Mouse (Mus musculus) kidney, embryonic 14.5 days (tissue): ENCODE results near the gene Hsd17b13. TPM values are rescaled to one million over a fixed set of nuclear protein-coding genes. Genes with fewer than 3 reads are reported as not detected.
"Not testable (repeated sequence)": the region's sequence is repeated elsewhere in the genome, so short reads cannot be mapped to it uniquely, and the experiment has no call there.

Experiments
- ATAC-seq: fragments of 200-750 bp; cut with Nextera tagmentation; 2 replicates; pipeline ENCODE4 v1.8.0; 2017; ENCODE audit warnings: moderate number of reproducible peaks, mild to moderate bottlenecking, moderate TSS enrichment, moderate library complexity; ENCODE audit not compliant: low FRiP score, low TSS enrichment
- H3K27ac ChIP-seq: fragments of 300-500 bp; sonication (generic); 2 replicates; pipeline ENCODE4 v1.5.1; 2014; ENCODE audit warnings: low read depth, mild to moderate bottlenecking, low read length, moderate library complexity, mixed read lengths
- H3K27me3 ChIP-seq: fragments of 300-500 bp; sonication (generic); 2 replicates; pipeline ENCODE4 v1.6.1; 2014; ENCODE audit warnings: mild to moderate bottlenecking, low read length; ENCODE audit not compliant: control insufficient read depth, insufficient read depth
- H3K36me3 ChIP-seq: fragments of 300-500 bp; sonication (generic); 2 replicates; pipeline ENCODE4 v1.6.1; 2014; ENCODE audit warnings: low read length, mixed read lengths; ENCODE audit not compliant: control insufficient read depth, insufficient read depth
- H3K4me1 ChIP-seq: fragments of 300-500 bp; sonication (generic); 2 replicates; pipeline ENCODE4 v1.6.1; 2014; ENCODE audit warnings: low read length, mixed read lengths; ENCODE audit not compliant: control insufficient read depth, insufficient read depth
- H3K4me2 ChIP-seq: fragments of 300-500 bp; sonication (generic); replicated peaks from 2 replicates; pipeline ENCODE4 v1.6.1; 2014; ENCODE audit warnings: low read depth, mild to moderate bottlenecking, low read length
- H3K4me3 ChIP-seq: fragments of 300-500 bp; sonication (generic); 2 replicates; pipeline ENCODE4 v1.5.1; 2014; ENCODE audit warnings: mild to moderate bottlenecking, low read length
- H3K9ac ChIP-seq: fragments of 300-500 bp; sonication (generic); 2 replicates; pipeline ENCODE4 v1.6.1; 2014; ENCODE audit warnings: low read depth, mild to moderate bottlenecking, low read length, moderate library complexity
- H3K9me3 ChIP-seq: fragments of 300-500 bp; sonication (generic); 2 replicates; pipeline ENCODE4 v1.6.1; 2016; ENCODE audit warnings: low read length; ENCODE audit not compliant: control insufficient read depth
- WGBS: fragments of 180-500 bp; shearing (Covaris S2); extraction: QIAGEN DNeasy Blood & Tissue Kit; methylation state at CpG from one replicate; pipeline ENCODE4 v1.1.7; 2014; 5-methylcytosine and 5-hydroxymethylcytosine counted together
- polyA plus RNA-seq: library from polyadenylated mRNA; unstranded; fragments of >200 nt; fragmentation: Nextera tagmentation; extraction: Ambion mirVana; gene quantifications from 2 replicates; pipeline ENCODE4 v1.2.1, GENCODE M21; 2014

The Hsd17b13 gene
- 0.23 TPM in 1 of 2 replicates, not detected in the other for polyA plus RNA-seq

DNA sequence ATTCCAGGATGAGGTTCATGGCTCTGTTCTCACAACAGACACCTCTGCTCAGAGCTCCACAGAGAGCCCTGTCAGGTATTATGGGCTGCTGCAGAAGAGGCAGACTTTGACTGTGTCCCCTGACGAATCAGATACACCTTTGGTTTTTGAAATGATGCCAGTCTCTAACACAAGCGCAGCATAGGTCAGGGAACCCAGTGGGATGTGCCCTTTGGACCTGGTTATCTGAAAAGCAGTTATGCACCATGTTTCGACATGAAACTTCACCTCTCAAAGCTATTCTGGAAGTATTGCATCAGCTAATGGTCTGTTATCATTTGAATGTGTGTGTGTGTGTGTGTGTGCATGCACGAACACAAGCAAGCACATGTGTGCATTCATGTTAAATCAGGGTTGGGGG lies at the start of gene Hsd17b13:
Gene Hsd17b13, minus strand, starts transcription at position 114 of the 400 bp plus-strand sequence.
- WGBS = 81% methylated on average over 4 of the region's 4 CpGs
- Histone ChIP-seq H3K36me3 (no peaks in the 10 kb centered on the region), H3K4me2 (no peak within 1 kb of the TSS), H3K4me1 (no peaks in the 10 kb centered on the region), H3K4me3 (no peak within 1 kb of the TSS), H3K9ac (no peak within 1 kb of the TSS), H3K9me3 (no peaks in the 10 kb centered on the region), H3K27me3 (no peaks in the 10 kb centered on the region), H3K27ac (no peak within 1 kb of the TSS)
- ATAC-seq = no peak

DNA sequence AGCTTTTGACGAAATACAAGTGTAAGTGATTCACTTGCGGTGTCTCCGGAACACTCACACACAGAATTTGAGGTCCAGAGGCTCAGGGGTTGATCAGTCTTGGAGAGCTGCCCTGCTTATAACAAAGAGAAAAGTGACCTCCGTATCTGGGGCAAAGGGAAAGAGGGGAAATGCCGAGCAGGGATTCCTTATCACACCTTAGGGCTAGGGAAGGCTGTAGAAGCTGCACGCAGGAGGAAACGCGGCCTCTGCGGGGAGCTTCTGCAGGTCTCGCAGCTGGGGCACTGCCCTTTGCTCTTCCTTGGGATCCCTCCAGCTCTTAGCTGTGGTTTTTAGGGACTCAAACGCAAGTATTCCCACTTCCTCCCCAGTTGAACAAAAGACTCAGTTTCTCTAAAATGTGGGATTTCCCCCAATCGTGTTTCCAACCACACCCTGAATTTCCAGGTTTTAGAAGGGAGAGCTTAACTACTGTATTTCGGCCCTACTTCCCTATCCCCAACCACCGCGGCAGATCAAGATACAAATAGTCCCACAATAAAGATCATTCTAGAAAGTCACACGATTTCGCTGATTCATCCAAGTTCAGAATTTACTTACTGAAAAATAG lies 48.1 kb upstream of the Hsd17b13 start:
- no peak overlapping the region for H3K4me2 ChIP-seq
- H3K9me3 ChIP-seq = no peaks in the 10 kb centered on the region
- H3K4me3 ChIP-seq = no peak overlapping the region
- H3K36me3 ChIP-seq = no peaks in the 10 kb centered on the region
- H3K4me1 ChIP-seq = peaks cover 10% of the 10 kb centered on the region
- no peak overlapping the region for H3K27ac ChIP-seq
- H3K9ac ChIP-seq = no peak overlapping the region
- no peak for ATAC-seq
- WGBS = 51% methylated on average over 17 of the region's 17 CpGs
- no peaks in the 10 kb centered on the region for H3K27me3 ChIP-seq

DNA sequence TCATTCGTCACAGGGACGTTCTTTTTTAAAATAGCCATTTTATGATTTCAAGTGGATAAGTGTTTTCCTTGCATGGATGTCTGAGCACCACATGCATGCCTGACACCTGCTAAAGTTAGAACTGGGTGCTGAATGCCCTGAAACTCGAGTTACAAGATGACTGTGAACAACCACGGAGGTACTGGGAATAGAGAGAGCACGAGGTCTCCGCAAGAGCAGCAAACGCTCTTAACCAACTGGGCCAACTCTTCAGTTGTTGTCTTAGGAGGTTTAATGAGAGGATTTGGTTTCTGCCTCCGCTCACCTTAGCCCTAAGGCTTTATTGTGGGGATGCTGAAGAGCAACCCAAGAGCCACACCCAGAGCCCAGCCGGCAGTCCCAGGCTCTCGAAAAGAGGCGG lies 47.6 kb upstream of the Hsd17b13 start:
- H3K27me3 ChIP-seq = no peaks in the 10 kb centered on the region
- H3K9ac ChIP-seq = no peak overlapping the region
- H3K4me3 ChIP-seq = no peak overlapping the region
- no peak overlapping the region for H3K4me2 ChIP-seq
- no peaks in the 10 kb centered on the region for H3K36me3 ChIP-seq
- H3K9me3 ChIP-seq = no peaks in the 10 kb centered on the region
- peaks cover 10% of the 10 kb centered on the region for H3K4me1 ChIP-seq
- H3K27ac ChIP-seq = no peak overlapping the region
- ATAC-seq = no peak
- WGBS = 56% methylated on average over 11 of the region's 11 CpGs

- not testable (repeated sequence) for H3K4me3 ChIP-seq, H3K4me2 ChIP-seq, H3K27ac ChIP-seq, H3K27me3 ChIP-seq, H3K9ac ChIP-seq, H3K9me3 ChIP-seq, H3K36me3 ChIP-seq, ATAC-seq
- 71% methylated on average over 5 of the region's 5 CpGs for WGBS
- peaks cover 10% of the 10 kb centered on the region for H3K4me1 ChIP-seq
These were observed 47.0 kb upstream of the Hsd17b13 start for GRCm38 (mm10) chr5:104024193-104024592.

GRCm38 (mm10) chr5:104023289-104024020 lies 46.2 kb upstream of the Hsd17b13 start:
- no peak for ATAC-seq
- Histone ChIP-seq H3K36me3 (no peaks in the 10 kb centered on the region), H3K9ac (no peak overlapping the region), H3K4me1 (peaks cover 10% of the 10 kb centered on the region), H3K4me2 (no peak overlapping the region), H3K27ac (no peak overlapping the region), H3K4me3 (no peak overlapping the region), H3K27me3 (no peaks in the 10 kb centered on the region), H3K9me3 (no peaks in the 10 kb centered on the region)
- WGBS = 85% methylated on average over 8 of the region's 8 CpGs

GRCm38 (mm10) chr5:104022558-104022957 lies 45.3 kb upstream of the Hsd17b13 start:
- peak overlapping the region; percentile 66 for H3K9ac ChIP-seq
- peak overlapping the region; percentile 90 for H3K27ac ChIP-seq
- H3K9me3 ChIP-seq = no peaks in the 10 kb centered on the region
- H3K4me2 ChIP-seq = peak overlapping the region; percentile 60
- ATAC-seq = no peak
- H3K36me3 ChIP-seq = peaks cover 3% of the 10 kb centered on the region
- peak overlapping the region; percentile 54; the same call in 1 of the 2 replicates for H3K4me3 ChIP-seq
- no peaks in the 10 kb centered on the region for H3K27me3 ChIP-seq
- 25% methylated on average over 5 of the region's 5 CpGs for WGBS
- H3K4me1 ChIP-seq = peaks cover 10% of the 10 kb centered on the region

GRCm38 (mm10) chr5:104021597-104022378 lies 44.6 kb upstream of the Hsd17b13 start, which contains the start of gene Hsd17b11:
TSS of gene Hsd17b11 (minus strand) at chr5:104021919.
- peak; percentile 96 for ATAC-seq
- Histone ChIP-seq H3K4me2 (peak within 1 kb of the TSS; percentile 60), H3K4me3 (peak within 1 kb of the TSS; percentile 54), H3K27me3 (no peaks in the 10 kb centered on the region), H3K27ac (peak within 1 kb of the TSS; percentile 90), H3K36me3 (peaks cover 10% of the 10 kb centered on the region), H3K9me3 (no peaks in the 10 kb centered on the region), H3K9ac (peak within 1 kb of the TSS; percentile 66), H3K4me1 (peaks cover 10% of the 10 kb centered on the region)
- WGBS = under 1% methylated on average over 31 of the region's 31 CpGs

- Histone ChIP-seq H3K4me2 (no peak overlapping the region), H3K36me3 (peaks cover 8% of the 10 kb centered on the region; the same call in 1 of the 2 replicates), H3K9me3 (no peaks in the 10 kb centered on the region), H3K9ac (no peak overlapping the region), H3K4me1 (no peaks in the 10 kb centered on the region), H3K27ac (no peak overlapping the region), H3K27me3 (no peaks in the 10 kb centered on the region), H3K4me3 (no peak overlapping the region)
- ATAC-seq = no peak
These were observed 34.2 kb upstream of the Hsd17b13 start for GRCm38 (mm10) chr5:104011419-104011818.
